Mouse (Mus musculus) MN1 (cell line): ENCODE results near the gene 4921539E11Rik.

Experiments
- DNase-seq: peaks from one replicate; pipeline ENCODE4 v3.0.0-alpha.2; 2016; ENCODE audit warnings: low spot score

The 4921539E11Rik gene

DNA sequence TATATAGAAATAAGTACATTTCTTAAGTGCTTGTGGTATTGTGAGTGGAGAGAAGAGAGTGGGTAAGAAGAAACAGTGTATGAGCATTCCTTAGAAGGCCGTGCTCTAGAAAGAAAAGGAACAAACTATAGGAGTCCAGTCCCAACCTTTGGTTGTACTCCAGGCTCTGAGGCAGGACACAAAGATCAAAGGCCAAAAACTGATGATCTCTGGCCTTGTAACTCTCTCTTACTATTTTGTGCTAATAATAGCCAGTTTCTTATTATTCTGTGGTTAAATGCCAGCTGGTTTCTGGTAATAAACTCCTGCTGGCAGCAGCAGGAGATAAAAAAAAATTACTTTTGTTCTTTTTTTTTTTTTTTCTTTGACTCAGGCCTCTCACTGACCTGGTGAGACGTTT lies 58.5 kb downstream of the 4921539E11Rik start:
- DNase-seq, result no peak

DNA sequence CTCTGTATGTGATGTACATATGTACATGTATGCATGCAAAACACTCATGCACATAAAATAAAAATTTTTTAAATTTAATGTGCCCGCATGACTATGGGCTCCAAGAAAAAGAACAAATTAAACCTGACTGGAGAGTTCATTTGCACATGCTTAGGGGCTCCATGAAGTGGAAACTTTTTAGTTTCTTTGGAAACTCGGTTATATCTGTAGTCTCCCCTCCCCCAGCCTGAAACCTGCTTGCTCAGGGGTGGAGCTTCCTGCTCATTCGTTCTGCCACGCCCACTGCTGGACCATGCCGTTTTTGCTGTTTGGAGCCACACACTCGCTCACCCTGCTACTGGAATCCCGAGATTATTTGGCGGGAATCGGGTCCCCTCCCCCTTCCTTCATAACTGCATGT lies 67.8 kb downstream of the 4921539E11Rik start:
- no peak for DNase-seq

DNA sequence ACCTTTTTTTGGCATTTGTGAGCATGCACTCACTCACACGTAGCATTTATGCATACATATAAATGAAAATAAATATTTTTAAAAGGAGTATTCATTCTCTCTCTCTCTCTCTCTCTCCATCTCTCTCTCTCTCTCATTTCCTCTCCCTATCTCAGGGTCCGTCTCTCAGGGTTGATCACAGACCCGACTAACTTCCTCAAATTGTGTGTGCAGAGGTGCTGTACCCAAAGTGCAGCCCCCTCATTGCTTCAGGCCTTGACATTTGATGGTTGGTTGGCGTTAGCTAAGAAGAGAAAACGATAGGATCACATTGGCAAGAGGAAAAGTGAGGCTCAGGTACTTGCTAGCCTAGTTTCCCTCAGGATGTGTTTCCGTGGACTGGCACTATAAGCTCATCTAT lies 68.9 kb downstream of the 4921539E11Rik start:
- DNase-seq, result no peak

DNA sequence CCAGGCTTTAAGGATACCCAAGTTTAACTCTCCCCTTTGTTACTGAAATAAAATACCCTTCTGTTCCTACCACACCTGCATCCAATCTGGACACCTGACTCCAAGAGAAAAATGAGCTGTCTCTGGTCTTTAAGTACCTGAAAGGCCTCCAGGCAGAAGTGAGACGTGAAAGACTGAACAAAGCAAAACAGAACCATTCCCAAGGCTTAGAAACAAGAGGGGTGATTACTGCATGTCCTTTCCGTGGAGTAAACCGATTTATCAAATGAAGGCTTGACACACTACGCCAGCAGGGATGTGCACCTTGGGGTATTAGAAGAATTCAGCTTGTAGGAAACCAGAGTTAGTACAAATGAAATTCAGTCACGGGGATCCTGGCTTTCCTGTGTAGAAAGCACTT lies 71.7 kb downstream of the 4921539E11Rik start:
- no peak for DNase-seq

DNA sequence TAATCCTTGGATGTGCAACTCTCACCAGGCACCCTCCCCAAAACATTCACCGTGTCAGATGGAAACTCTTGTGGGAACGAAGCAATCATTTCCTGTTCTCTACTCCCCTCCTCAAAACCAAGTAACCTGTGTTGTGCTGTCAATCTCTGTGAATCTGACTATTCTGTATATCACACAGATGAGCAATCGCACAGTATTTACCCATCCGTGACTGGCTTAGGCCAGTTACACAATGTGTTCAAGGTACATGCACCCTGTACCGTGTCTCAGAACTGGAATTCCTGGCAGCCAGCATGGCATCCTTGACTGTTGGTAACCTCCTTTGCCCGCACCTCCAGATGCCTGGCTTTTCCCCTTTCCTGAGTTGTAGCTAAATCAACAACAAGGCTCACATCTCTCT lies 74.6 kb downstream of the 4921539E11Rik start:
- DNase-seq, result no peak

DNA sequence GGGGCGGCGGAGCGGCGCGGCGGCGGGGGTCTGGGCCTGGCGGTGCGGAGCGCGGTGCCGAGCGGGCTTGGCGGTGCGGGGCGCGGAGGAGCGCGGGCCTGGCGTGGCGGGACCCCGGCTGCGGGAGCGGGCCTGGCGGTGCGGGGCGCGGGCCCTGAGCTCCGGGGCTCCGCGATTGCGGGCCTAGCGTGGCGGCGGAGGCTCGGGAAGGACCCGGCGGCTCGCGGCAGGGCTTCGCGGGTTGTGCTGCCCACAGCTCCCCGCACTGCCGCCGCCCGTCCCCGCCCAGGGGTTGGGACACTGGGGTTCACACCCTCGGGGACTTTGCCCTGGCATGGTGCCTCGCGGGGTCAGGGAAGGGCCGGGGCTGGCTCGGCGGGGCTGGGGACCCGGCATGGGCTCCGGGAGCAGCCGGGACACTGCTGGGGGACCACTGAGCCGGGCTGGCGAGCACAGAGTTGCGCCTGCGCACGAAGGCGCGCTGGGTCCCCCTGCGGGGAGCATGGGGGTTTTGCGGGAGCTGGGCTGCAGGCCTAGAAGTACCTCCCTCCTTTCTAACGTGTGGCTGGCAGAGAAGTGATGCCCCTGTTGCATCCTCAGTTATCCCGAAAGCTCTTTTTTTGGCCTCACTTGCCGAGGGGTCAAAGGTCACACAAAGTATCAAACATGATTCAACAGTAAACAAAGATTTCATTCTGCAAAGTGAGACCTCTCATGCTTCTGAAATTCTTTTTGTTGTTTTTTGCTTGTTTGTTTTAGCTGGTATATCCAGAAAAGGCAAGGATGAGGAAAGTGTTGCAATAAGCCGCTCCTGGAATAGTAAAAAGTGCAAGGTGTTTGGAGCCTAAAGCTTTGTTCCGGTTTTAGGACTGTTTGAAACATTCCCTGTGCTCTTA lies 75.5 kb downstream of the 4921539E11Rik start, which contains the start of gene Slc35d1:
Gene Slc35d1 (minus strand): TSS at position 240 of the 896 bp plus-strand sequence.
- DNase-seq, result peak; percentile 67

DNA sequence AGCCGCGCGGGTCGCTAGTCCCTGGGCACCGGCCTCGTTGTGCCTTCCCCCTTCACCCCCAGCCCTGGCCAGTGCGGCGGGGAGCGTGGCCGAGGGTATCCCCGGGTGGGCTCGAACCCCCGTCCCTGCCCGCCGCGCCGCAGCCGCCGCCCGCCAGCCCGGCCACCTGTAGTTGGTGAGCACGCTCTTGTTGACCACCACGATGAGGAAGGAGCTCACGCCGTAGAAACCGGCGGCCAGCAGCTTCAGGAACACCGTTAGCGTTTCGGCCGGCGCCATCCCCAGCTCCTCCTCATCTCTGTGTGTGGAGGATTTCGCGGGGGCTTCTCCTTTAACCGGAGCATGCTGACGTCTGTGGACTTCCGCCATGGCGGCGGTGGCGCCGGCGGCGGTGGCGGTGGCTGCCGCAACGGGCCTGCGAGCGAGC lies 76.2 kb downstream of the 4921539E11Rik start:
- peak; percentile 41 for DNase-seq

DNA sequence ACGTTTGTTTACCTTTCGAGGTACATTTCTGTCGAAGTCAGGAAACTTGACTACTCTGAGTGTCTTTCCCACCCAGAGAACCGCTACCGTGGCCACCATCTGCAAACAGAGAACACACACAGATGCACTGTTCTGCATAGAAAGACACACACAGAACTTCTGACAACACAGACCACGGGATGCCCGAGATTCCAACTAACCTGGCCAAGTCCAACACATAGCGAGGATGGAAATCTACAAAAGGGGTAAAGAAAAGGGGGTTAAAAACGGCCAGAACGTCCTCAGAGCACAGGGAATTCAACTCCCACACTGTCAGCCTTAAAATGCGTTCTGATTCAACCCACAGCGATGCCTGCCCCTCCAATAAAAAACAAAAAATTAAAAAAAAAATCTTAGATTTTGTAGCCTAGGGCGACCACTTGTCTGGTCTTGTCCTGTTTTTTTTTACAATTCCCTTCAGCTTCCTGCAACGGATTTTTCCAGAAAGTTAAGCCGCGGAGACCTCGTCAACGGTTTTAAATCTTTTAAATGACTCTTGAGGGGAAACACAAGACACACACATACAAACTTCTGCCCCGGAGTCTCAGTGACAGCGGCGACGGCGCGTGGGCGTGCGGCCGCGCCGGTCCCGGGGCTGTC lies 76.7 kb downstream of the 4921539E11Rik start:
- DNase-seq, result peak; percentile 9

DNA sequence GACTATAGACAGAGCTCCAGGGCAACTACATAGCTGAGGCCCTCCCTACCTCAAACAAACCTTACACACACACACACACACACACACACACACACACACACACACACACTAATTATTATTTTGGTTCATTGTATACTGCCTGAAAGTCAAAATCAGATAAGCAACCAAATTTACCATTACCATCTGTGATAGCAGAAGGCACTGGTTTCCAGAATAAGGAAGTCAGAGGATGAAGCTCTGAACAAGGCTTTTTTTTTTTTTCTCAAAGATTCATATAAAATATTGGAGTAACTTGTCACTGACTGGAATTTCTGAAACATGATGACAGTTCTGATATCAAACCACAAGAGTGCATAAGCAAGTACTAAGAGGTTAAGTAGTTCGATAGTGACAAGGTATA lies 82.1 kb downstream of the 4921539E11Rik start:
- no peak for DNase-seq

DNA sequence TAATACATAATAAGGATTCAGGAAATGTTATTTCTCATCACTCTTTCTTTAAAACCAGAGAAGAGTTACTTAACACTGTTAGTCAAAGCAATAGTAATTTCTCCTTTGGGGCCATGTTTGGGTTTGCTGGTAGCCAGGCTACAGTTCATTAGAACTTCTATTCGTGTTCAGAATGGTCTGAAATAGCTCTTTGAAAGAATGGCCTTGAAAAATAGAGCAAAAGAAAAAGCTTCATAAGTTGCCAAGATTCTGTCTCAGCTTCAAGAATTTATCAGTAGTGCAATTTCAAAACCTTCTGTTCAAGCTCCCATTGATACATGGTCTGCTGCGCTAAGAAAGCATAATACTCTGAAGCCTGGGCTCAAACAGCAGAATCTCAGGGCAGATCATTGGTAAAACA lies 87.0 kb downstream of the 4921539E11Rik start:
- no peak for DNase-seq

DNA sequence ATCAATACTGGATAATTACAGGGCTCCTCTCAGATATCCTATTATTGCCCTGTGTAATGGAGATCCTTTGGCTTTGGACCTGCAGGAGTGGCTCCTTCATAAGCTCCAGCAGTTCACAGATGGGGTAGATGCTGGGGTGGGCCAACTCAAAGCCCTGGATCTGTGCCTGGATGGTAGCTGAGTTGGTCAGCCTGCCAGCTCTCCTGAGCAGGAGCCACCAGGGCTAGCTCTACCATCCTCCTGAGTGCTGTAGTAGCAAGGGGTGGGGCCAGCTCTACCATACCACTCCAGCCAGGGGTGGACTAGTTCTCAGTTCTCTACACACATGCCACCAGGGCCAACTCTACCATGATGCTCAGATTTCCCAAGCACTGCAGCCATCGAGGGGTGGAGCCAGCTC lies 90.6 kb downstream of the 4921539E11Rik start:
- DNase-seq, result no peak

DNA sequence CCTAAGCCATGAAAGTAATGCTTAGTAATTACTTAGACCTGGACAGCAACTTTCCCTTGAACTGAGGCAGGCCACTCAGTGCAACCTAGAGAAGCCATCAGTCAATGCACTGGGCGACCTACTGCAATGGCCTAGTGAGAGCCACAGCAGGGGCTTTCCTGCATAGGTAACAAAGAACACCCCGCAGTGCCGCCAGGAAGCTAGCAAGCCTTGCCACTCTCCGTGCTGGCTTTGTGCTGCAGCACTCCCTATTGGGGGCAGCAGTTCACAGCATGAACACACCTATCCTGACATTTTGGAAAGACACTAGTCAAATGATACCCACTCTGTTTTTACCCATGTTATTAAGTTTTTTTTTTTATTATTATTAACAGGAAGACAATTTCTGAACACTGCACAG lies 91.6 kb downstream of the 4921539E11Rik start:
- no peak for DNase-seq

DNA sequence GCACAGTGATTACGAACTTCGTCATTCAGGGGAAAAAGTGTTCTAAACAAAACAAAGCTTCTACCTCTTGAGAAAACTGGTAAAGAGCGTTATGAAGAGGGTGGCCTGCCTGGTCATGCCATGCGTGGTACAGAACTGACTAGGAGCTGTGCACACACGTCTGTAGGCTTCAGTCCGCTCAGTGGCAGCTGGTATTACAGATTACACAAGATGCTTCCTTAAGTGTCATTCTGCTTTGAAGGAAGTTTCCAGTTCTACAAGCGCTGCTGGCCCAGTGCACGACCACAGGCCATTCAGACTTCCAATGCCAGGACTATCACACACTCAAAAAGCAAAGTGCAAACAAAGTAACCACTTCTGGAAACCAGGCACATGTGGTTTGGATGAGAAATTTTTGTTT lies 93.3 kb downstream of the 4921539E11Rik start:
- DNase-seq, result no peak

DNA sequence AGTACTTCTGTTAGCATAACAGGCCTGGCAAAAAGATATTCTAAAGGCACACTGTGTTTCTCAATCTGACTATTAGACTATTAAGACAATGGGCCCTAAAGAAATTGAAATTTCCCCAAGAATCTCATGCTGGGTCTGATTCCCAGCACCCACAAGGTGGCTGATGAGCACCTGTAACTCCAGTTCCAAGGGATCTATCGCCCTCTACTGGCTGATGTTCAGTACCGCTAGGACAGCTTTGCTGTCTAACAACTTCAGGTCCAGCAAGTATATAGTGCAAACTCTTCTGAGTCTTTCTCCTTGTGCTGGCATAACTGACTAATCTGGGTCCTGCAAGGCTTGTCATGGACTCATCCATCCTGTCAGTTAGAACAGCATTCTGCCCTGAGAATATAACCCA lies 98.2 kb downstream of the 4921539E11Rik start:
- no peak for DNase-seq

DNA sequence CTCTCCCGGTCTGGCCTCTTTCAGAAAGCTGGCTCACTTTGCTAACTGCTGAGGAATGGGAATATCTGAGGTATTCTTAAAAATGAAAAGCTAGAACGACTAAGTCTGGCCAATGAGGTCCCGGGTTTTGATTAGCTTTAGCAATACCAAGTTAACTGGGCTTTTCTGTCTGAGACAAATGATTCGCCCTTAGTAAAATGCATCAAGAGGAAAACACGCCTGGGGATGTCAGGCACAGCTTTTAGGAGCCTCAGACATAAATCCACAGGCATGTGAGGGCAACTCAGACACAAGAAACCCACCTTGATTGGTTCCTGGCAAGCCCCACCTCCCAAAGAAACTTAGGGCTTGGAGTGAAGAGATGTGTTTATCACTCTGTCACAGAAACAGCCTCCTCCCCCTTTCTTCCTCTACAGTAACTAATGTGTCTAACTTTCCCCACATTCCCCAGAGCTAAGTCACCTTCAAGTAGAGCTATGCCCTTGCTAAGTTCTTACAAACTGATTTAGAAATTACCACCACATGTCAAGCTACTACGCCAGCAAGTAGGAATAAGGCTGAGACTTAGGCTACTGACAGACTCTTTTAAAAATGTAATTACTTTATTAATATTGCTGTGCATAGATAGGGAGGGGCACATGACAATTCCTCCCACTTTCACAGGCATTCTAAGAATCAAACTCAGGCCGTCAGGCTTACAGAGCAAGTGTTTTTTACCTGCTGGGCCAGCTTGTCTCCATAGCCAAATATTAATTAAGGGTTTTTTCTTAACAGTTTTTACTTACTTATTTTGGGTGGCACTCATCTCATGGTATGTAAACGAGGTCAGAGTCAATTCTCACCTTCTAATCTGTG lies 101.7 kb downstream of the 4921539E11Rik start:
- no peak for DNase-seq
